Mouse (Mus musculus): ENCODE measurements around the gene Glyctk.

DNA sequence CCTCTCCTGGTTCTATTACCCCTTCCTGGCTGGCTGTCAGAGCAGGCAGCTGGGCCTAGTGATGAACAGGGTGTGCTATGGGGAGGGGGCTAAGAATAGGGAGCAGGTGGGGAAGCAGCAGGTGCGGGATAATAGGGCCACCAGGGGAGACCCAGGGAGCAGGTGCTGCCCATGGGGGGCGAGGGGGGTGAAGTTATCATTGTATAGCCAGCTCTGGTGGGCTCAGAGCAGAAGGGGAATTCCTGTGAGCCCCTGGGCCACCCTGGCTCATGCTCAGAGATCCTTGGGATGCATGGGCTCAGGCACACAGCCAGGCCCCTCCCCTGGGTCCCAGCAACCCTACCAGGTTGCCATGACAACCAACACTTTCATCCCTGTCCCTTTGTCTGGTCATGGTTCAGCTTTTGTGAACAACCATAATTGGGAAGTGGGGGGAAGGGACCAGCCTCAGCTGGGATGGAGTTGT lies 31.1 kb downstream of the Glyctk start:
- TF ChIP-seq CTCF (IDR thresholded peaks at IDR 0.05; ENCODE audit: low read depth, low read length) (no peak), GATA1 (IDR thresholded peaks at IDR 0.05; ENCODE audit: borderline replicate concordance, low read length) (no peak), TAL1 (conservative IDR thresholded peaks at IDR 0.05; ENCODE audit: low read depth, low read length) (no peak), GATA2 (IDR thresholded peaks at IDR 0.05; ENCODE audit: borderline replicate concordance, low read depth, low read length) (no peak), POLR2AphosphoS5 (IDR thresholded peaks at IDR 0.05; ENCODE audit: insufficient replicate concordance, low read depth, low read length) (no peak)
